Mouse (Mus musculus) thymus, adult 2 months (tissue): ENCODE results near the gene Lig3.
"Not testable (repeated sequence)": the region's sequence is repeated elsewhere in the genome, so short reads cannot be mapped to it uniquely, and the experiment has no call there.

Source experiments
- CTCF ChIP-seq: fragments of 200-500 bp; IDR thresholded peaks from 2 replicates; pipeline ENCODE4 v1.5.1; 2012; ENCODE audit warnings: mild to moderate bottlenecking, control low read depth, low read length, moderate library complexity, borderline replicate concordance; ENCODE audit not compliant: control insufficient read depth, poor library complexity, insufficient read depth; ENCODE audit errors: extremely low read depth
- POLR2A ChIP-seq: fragments of 200-500 bp; IDR thresholded peaks from 2 replicates; pipeline ENCODE4 v1.6.1; 2012; ENCODE audit warnings: mild to moderate bottlenecking, low read length, control low read depth, moderate library complexity; ENCODE audit not compliant: control insufficient read depth, poor library complexity, insufficient read depth; ENCODE audit errors: extremely low read depth

- not testable (repeated sequence) for TF ChIP-seq CTCF, POLR2A
Measured at GRCm38 (mm10) chr11:82832402-82832801, 51.5 kb downstream of the Lig3 start.
